Mouse (Mus musculus) embryonic facial prominence, embryonic 10.5 days (tissue): ENCODE measurements at regions not wholly inside any gene's neighbourhood (a gene's known extent, or its start where the extent isn't known, plus 50 kb on each side); places are given as distances from the start of the nearest gene placed in this dataset.

ENCODE experiments used
- DNase-seq: peaks from one replicate; pipeline ENCODE4 v3.0.0-alpha.2; 2017; ENCODE audit warnings: low spot score
- H3K27ac ChIP-seq: fragments of 300-500 bp; sonication (generic); replicated peaks from 2 replicates; pipeline ENCODE4 v1.5.1; 2016; ENCODE audit warnings: mild to moderate bottlenecking
- H3K27me3 ChIP-seq: fragments of 300-500 bp; sonication (generic); replicated peaks from 2 replicates; pipeline ENCODE4 v1.6.1; 2016; ENCODE audit warnings: low read depth, mild to moderate bottlenecking; ENCODE audit not compliant: poor library complexity, severe bottlenecking
- H3K36me3 ChIP-seq: fragments of 300-500 bp; sonication (generic); replicated peaks from 2 replicates; pipeline ENCODE4 v1.6.1; 2016; ENCODE audit warnings: mild to moderate bottlenecking, moderate library complexity
- H3K4me1 ChIP-seq: fragments of 300-500 bp; sonication (generic); 2 replicates; pipeline ENCODE4 v1.6.1; 2016
- H3K4me3 ChIP-seq: fragments of 300-500 bp; sonication (generic); 2 replicates; pipeline ENCODE4 v1.5.1; 2016; ENCODE audit warnings: mild to moderate bottlenecking, moderate library complexity
- H3K9me3 ChIP-seq: fragments of 300-500 bp; sonication (generic); 2 replicates; pipeline ENCODE4 v1.6.1; 2016; ENCODE audit warnings: mild to moderate bottlenecking
- WGBS: fragments of 180-500 bp; shearing (Covaris S2); methylation state at CpG from one replicate; pipeline ENCODE4 v1.1.7; 2016; 5-methylcytosine and 5-hydroxymethylcytosine counted together

DNA sequence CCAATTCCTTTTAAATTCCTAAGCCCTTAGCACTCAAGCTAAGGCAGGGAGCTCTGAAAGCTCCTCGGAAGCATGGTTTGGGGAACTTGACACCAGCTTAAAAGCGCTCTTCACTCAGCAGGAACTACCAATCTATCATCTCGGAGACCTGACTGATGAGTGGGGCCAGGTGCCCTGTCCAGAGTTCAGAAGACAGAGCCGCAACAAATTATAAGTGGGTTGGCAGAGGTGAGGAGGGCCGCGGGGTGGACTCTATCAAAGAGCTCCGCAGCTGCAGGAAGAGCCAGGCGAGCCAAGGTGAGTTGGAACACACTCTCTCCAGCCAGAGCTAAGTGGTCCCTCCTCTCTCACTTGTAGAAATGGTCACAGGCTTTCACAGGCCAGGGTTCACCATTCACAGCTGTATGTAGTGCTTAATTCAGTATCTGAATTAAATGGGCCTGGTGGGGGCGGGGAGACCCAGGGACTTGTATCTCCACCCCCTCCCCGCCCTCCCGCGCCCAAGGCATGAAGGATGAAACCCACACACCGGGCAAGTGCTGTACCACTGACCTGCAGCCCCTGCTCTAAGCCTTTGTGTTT lies 180.8 kb downstream of the Stim2 start:
- no peak overlapping the region; the same call in 1 of the 2 replicates for H3K27ac ChIP-seq
- DNase-seq: no peak
- H3K27me3 ChIP-seq: no peaks in the 10 kb centered on the region
- H3K36me3 ChIP-seq: no peaks in the 10 kb centered on the region
- 55% methylated on average over 13 of the region's 13 CpGs for WGBS
- H3K4me3 ChIP-seq: no peak overlapping the region
- no peaks in the 10 kb centered on the region for H3K9me3 ChIP-seq
- peaks cover 27% of the 10 kb centered on the region for H3K4me1 ChIP-seq

DNA sequence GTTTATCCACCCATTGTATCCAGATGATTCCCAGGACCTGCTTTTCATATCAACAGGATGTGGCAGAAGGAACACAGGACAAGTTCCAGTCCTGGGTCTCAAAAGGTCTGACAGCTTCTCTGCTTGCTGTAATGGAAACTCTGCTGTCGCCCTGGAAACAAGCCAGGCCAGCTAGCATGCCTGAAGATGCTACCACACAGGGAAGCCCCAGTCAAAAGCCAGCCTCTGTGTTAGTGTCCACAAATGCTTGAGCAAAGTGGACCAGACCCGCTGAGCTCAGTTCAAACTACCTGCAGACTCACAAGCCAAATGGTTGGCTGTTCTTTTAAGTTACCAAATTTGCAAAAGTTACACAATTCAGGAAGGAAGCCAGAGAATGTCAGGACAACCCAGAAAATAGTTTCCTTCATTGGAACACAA lies 181.9 kb downstream of the Stim2 start:
- no peaks in the 10 kb centered on the region for H3K36me3 ChIP-seq
- DNase-seq: peak; percentile 48
- H3K4me1 ChIP-seq: peaks cover 27% of the 10 kb centered on the region
- H3K27me3 ChIP-seq: no peaks in the 10 kb centered on the region
- no peak overlapping the region for H3K27ac ChIP-seq
- H3K9me3 ChIP-seq: no peaks in the 10 kb centered on the region
- WGBS: 52% methylated on average over 2 of the region's 2 CpGs
- no peak overlapping the region for H3K4me3 ChIP-seq

DNA sequence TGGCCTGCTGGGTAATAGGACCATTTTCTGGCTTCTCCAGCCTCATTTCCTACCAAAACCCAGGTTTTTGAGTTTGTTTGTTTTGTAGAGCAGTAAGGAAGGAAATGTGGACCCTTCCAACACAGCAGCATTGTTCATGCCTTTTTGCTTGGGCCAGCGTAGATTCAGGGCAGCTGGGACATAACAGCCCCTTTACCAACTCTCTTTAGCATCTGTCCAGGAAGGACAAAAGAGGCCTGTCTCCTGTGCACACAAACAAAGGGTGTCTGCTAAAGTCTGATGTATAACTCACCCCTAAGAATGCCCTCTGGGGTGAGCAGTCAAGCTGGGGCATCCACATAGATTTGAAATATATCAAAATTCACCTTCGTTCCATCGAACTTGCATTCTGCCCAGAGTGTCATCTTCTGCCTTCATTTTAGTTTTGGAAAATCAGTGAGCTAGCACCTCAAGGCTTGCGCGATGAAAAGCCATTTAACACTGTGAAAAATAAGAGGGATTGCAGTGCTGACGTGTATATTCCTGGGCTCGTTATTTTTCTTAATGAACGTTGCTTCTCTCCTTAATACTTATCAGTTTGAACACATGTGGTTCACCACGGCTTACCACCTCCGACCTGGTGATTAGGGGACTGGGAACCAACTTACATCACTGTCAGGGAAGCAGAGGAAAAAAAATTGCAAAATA lies 182.5 kb downstream of the Stim2 start:
- no peaks in the 10 kb centered on the region for H3K9me3 ChIP-seq
- H3K27ac ChIP-seq: no peak overlapping the region
- H3K4me1 ChIP-seq: peaks cover 27% of the 10 kb centered on the region
- no peaks in the 10 kb centered on the region for H3K36me3 ChIP-seq
- no peaks in the 10 kb centered on the region for H3K27me3 ChIP-seq
- DNase-seq: no peak
- no peak overlapping the region for H3K4me3 ChIP-seq
- WGBS: 48% methylated on average over 10 of the region's 10 CpGs

DNA sequence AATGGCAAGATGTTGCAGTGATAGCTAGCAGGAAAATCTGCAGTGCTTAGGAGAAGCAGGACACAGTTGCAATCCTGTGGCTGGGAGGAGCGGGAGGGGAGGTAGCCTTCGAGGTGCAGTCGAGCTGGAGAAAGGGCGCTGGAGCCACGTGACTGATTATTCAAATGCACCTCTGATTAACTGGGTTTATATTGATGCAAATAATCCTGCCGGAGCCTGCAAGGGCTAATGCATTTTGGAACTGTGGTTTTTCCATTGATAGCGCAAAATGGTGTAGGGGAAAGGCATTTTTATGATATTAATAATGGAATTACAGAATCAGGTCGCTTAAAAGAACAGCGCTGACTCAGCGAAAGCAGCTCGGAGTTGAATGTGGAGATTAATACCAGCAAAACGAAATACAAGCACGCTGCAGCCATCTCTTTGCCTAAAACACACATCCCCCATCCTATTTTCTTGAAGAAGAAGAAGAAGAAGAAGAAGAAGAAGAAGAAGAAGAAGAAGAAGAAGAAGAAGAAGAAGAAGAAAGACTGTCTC lies 183.1 kb downstream of the Stim2 start:
- 27% methylated on average over 13 of the region's 13 CpGs for WGBS
- Histone ChIP-seq H3K27me3 (no peaks in the 10 kb centered on the region), H3K36me3 (no peaks in the 10 kb centered on the region), H3K4me3 (peak overlapping the region; percentile 29; the same call in 1 of the 2 replicates), H3K27ac (no peak overlapping the region), H3K4me1 (peaks cover 27% of the 10 kb centered on the region), H3K9me3 (no peaks in the 10 kb centered on the region)
- peak; percentile 28 for DNase-seq

DNA sequence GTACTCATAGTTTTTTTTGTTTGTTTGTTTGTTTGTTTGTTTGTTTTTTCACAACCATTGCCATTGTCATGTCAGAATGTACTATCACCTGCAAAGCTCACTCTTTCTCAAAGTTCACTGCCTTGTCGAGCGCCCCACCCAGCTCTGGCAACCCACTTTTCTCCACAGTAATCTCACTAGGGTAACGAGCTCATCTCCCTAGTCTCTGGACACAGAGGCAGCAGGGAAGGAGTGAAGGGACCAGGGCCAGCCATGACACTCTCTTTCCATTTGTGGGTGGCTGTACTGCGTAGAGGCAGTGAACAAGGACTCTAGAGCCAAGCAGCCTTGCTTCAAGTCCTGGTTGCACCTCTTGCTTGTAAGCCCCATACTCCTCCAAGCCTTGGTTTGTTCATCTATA lies 184.5 kb downstream of the Stim2 start:
- H3K9me3 ChIP-seq: no peaks in the 10 kb centered on the region
- H3K27me3 ChIP-seq: no peaks in the 10 kb centered on the region
- no peak overlapping the region for H3K4me3 ChIP-seq
- H3K36me3 ChIP-seq: no peaks in the 10 kb centered on the region
- peaks cover 27% of the 10 kb centered on the region for H3K4me1 ChIP-seq
- H3K27ac ChIP-seq: no peak overlapping the region
- no peak for DNase-seq
- 84% methylated on average over 4 of the region's 4 CpGs for WGBS

DNA sequence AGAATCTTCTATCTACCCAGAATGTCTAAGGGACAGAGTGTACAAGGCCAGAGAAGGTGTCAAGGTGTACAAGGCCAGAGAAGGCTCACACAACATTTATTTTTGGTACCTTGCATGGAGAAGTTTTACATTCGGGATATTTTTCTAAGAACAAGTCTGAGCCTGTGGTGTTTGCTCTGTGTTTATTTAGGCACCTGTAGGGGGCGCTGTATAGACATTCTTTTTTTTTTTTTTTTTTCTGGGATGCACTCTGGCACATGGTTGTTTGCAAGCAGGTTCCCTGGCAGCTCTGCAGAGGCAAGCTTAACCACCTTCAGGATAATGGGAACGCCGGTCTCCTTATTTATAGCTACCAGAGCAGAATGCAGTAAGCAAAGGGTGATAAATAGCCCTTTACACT lies 187.4 kb downstream of the Stim2 start:
- Histone ChIP-seq H3K4me1 (peaks cover 8% of the 10 kb centered on the region), H3K9me3 (no peaks in the 10 kb centered on the region), H3K4me3 (no peak overlapping the region), H3K36me3 (no peaks in the 10 kb centered on the region), H3K27me3 (no peaks in the 10 kb centered on the region), H3K27ac (no peak overlapping the region)
- DNase-seq: no peak
- WGBS: 67% methylated on average over 4 of the region's 4 CpGs

DNA sequence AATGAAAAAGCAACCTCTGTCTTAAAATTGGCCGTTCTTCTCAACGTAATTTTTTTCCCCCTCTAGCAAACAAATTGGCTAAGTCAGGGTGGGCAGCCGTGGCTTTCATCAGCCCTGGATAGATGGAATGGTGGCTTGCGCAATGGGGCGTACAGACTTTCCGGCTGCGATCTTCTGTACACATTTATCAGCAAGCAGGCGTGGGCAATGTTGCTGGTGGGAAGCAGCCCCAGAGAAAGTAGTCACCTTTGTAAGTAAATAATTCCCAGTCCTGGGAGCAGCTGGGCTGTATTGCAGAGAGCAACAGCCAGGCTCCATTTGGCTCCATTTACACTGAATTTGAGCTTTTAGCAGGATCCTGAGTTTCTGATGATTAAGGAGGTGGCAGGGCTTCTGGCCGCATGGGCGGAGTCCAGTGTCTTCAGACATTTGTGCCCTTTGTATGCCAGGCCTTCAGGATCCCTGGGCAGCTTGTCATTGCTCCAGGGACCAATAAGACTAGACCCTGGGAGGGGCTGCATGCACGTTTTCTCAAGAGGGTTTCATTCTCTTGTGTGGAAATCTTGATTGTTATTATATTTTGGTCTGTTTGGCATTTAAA lies 187.9 kb downstream of the Stim2 start:
- Histone ChIP-seq H3K36me3 (no peaks in the 10 kb centered on the region), H3K27me3 (no peaks in the 10 kb centered on the region), H3K9me3 (no peaks in the 10 kb centered on the region), H3K4me3 (no peak overlapping the region), H3K4me1 (peaks cover 3% of the 10 kb centered on the region), H3K27ac (no peak overlapping the region)
- WGBS: 88% methylated on average over 11 of the region's 11 CpGs
- no peak for DNase-seq

DNA sequence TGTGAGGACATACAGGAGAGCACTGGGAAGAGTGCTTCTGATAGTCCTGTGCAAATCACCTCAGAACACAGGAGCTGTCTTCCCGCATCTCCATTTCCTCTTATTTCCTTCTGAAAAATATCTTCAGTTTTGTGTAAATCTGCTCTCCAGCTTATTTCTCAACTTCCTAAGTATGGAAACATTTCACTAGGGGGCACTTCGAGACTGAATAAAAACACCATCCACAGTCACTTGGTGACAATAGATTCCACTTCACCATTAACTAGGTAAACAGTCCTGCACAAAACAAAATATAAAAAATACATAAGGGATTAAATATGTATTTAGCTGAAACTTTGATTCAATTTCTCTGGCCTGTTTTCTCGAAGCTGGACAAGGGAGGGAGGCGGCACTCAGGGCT lies 193.4 kb downstream of the Stim2 start:
- no peaks in the 10 kb centered on the region for H3K9me3 ChIP-seq
- no peaks in the 10 kb centered on the region for H3K4me1 ChIP-seq
- no peaks in the 10 kb centered on the region for H3K36me3 ChIP-seq
- no peak overlapping the region for H3K4me3 ChIP-seq
- no peak overlapping the region for H3K27ac ChIP-seq
- no peak for DNase-seq
- WGBS: 80% methylated on average over 4 of the region's 4 CpGs
- H3K27me3 ChIP-seq: no peaks in the 10 kb centered on the region

DNA sequence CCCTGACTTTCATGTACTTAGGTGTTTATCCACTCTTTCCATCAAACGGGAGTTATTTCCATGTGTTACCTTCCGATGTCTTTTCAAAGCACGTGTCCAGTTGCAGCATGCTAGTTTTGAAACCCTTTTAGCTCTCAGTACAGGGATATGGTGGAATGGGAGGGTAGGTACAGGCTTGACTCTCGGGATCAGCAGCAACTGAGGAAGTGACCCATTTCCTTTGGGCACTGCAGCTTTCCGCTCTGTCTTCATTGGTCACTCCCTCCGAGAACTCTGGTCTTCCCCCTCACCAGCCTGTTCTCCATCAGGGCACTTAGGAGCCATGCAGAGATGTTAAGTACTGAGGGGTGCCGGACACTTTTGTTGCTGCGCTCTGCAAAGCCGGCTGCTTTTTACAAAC lies 196.5 kb downstream of the Stim2 start:
- H3K9me3 ChIP-seq: no peaks in the 10 kb centered on the region
- no peak for DNase-seq
- 81% methylated on average over 9 of the region's 9 CpGs for WGBS

DNA sequence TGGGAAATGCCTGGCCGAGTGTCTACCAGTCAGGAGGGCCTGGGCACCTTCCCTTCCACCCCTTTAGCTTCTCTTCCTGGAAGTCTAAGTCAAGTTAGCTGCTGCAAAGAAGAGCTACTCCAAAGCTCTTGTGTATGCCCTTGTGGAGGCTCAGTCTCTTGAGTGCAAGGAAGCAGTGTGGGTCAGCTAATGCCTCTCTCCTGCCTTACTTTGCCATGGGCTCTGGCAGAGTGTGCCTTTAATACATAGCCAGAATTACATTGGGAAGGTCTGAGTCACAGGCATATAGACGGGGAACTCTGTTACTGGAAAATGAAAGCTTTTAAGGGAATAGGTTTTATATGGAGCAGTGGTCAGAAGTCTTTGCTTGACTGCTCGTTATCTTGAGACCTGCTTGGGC lies 201.7 kb downstream of the Stim2 start:
- Histone ChIP-seq H3K36me3 (no peaks in the 10 kb centered on the region), H3K27me3 (no peaks in the 10 kb centered on the region), H3K9me3 (no peaks in the 10 kb centered on the region), H3K27ac (no peak overlapping the region), H3K4me3 (no peak overlapping the region), H3K4me1 (peaks cover 23% of the 10 kb centered on the region)
- WGBS: 61% methylated on average over 3 of the region's 3 CpGs
- no peak for DNase-seq

More for the DNA sequence above, 196.5 kb downstream of the Stim2 start:
- H3K36me3 ChIP-seq: no peaks in the 10 kb centered on the region
- no peak overlapping the region for H3K27ac ChIP-seq
- H3K4me3 ChIP-seq: no peak overlapping the region
- H3K27me3 ChIP-seq: no peaks in the 10 kb centered on the region
- H3K4me1 ChIP-seq: peaks cover 5% of the 10 kb centered on the region; the same call in 1 of the 2 replicates

DNA sequence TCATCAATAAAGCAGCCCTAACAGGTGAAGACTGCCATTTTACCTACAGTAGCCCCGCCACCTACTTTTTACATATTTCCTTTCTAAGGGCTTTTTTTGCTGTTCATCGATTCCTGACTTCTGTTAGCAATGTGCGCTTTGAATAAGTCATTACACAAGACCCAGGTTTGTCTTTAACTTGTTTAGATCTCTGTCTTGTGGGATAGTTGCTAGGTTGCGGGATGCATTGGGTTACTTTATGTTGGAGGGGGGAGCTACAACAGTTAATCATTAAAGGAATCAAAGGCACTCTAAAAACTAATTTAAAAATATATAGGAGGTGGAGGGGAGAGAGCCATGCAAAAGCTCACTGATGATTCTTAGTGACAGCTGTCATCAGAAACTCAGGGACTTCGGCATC lies 202.3 kb downstream of the Stim2 start:
- H3K27ac ChIP-seq: no peak overlapping the region
- WGBS: 82% methylated on average over 5 of the region's 5 CpGs
- H3K9me3 ChIP-seq: no peaks in the 10 kb centered on the region
- no peak overlapping the region for H3K4me3 ChIP-seq
- H3K27me3 ChIP-seq: no peaks in the 10 kb centered on the region
- DNase-seq: no peak
- no peaks in the 10 kb centered on the region for H3K36me3 ChIP-seq
- H3K4me1 ChIP-seq: peaks cover 23% of the 10 kb centered on the region

DNA sequence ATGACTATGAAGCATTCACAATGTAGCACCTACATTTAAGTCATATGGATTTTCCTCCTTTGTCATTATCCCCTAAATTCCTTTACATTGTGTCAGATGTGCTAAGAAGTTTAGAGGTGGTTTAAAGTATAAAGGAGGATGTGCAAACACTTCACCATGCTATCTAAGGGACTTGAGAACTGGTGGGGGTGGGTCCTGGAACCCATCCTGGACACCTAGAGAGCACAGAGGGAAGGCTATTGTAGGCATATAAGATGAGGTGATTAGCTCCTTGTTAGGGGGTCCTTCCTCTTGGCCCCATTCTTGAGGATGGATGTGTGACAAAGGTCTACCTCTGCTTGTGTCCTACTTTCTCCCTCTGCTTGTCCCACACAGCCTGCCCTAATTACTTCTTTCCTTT lies 213.2 kb downstream of the Stim2 start:
- Histone ChIP-seq H3K4me1 (0 out of 2 replicates have a peak, but pooled peaks cover 2% of the 10 kb centered on the region), H3K36me3 (no peaks in the 10 kb centered on the region), H3K4me3 (no peak overlapping the region), H3K27ac (no peak overlapping the region; the same call in 1 of the 2 replicates), H3K9me3 (no peaks in the 10 kb centered on the region), H3K27me3 (no peaks in the 10 kb centered on the region)
- DNase-seq: no peak
